Mouse (Mus musculus) small intestine, adult 2 months (tissue): ENCODE measurements at regions not wholly inside any gene's neighbourhood (a gene's known extent, or its start where the extent isn't known, plus 50 kb on each side); places are given as distances from the start of the nearest gene placed in this dataset.

Experiments used
- CTCF ChIP-seq: fragments of 200-500 bp; IDR thresholded peaks from 2 replicates; pipeline ENCODE4 v1.5.1; 2012; ENCODE audit warnings: low read depth, mild to moderate bottlenecking, control low read depth, inconsistent platforms, low read length, moderate library complexity, mixed read lengths; ENCODE audit not compliant: insufficient replicate concordance, insufficient read length; ENCODE audit errors: extremely low read depth
- POLR2A ChIP-seq: fragments of 200-500 bp; IDR thresholded peaks from 2 replicates; pipeline ENCODE4 v1.6.1; 2012; ENCODE audit warnings: low read depth, mild to moderate bottlenecking, control low read depth, inconsistent platforms, low read length, moderate library complexity

DNA sequence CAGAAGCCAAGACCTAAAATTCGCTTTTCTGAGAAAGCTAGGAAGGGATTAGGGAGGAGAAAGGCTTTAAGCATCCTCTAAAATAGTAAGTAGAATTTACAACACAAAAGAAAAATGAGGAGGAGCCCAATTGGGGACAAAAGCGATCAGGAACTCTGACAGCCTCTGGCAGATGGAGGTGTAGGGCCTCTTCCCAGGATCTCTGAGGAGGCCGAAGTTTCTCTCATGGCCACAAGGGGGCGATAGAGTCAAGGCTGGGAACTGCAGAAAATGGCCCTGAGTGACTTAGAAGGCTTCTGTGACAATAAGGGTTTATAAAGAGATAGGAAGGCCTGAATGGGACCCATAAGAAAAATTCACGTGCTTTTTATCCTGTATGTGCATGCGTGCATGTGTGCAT is 77.8 kb upstream of the Grin2a start:
- peak; percentile 84 for TF ChIP-seq CTCF
- TF ChIP-seq POLR2A = no peak
